Mouse (Mus musculus): ENCODE measurements around the gene Olfr1015. TPM values are rescaled to one million over a fixed set of nuclear protein-coding genes. Genes with fewer than 3 reads are reported as not detected.

Gene Olfr1015
- not detected in 2 replicates for polyA plus RNA-seq (2015; fragmentation: Nextera tagmentation; extraction: Ambion mirVana)

DNA sequence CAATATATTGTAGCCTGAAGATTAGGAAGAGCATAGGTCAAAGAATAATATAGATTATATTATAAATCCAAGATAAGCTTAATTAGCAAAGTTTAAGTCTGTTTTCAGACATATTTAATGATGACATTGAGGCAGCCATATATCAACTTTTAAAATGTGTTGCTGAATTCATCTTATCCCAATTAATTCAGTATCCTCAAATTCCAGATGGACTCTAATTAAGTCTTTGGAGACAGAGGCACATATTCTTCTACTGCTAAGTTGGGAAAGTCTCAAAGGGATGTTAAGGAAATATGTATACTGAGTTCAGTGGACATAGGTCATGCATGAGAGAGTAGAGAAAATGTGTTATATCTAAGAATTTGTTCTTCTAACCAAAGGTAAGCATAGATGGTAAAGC, at the start of gene Olfr1015:
Gene Olfr1015 (plus strand): TSS at position 301 of the 400 bp plus-strand sequence.
- no peaks in the 10 kb centered on the region for H3K27me3 ChIP-seq (replicated peaks)
- no peaks in the 10 kb centered on the region for H3K36me3 ChIP-seq (replicated peaks)
- H3K9ac ChIP-seq = no peak within 1 kb of the TSS
- H3K4me3 ChIP-seq = no peak within 1 kb of the TSS
- H3K4me2 ChIP-seq = no peak within 1 kb of the TSS
- no peak within 1 kb of the TSS for H3K27ac ChIP-seq
- H3K4me1 ChIP-seq = no peaks in the 10 kb centered on the region
- no peak for ATAC-seq (replicated peaks)
- H3K9me3 ChIP-seq = no peaks in the 10 kb centered on the region

DNA sequence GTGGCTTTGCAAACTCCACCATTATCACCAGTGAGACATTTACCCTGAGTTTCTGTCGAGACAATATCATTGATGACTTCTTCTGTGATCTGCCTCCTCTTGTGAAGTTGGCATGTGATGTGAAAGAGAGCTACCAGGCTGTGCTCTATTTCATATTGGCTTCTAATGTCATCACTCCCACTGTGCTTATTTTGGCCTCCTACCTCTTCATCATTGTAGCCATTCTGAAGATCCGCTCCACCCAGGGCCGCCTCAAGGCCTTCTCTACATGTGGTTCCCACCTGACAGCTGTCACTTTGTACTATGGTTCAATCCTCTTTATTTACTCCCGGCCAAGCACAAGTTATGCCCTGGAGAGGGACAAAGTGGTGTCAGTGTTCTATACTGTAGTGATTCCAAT, 28.0 kb upstream of the Olfr1015 start:
- H3K4me2 ChIP-seq = no peak overlapping the region
- no peak overlapping the region for H3K9ac ChIP-seq
- H3K27me3 ChIP-seq (replicated peaks) = no peaks in the 10 kb centered on the region
- H3K27ac ChIP-seq = no peak overlapping the region
- no peaks in the 10 kb centered on the region for H3K36me3 ChIP-seq (replicated peaks)
- no peaks in the 10 kb centered on the region for H3K4me1 ChIP-seq
- 75% methylated on average over 4 of the region's 4 CpGs for WGBS
- no peaks in the 10 kb centered on the region for H3K9me3 ChIP-seq
- H3K4me3 ChIP-seq = no peak overlapping the region
- no peak for ATAC-seq (replicated peaks)

DNA sequence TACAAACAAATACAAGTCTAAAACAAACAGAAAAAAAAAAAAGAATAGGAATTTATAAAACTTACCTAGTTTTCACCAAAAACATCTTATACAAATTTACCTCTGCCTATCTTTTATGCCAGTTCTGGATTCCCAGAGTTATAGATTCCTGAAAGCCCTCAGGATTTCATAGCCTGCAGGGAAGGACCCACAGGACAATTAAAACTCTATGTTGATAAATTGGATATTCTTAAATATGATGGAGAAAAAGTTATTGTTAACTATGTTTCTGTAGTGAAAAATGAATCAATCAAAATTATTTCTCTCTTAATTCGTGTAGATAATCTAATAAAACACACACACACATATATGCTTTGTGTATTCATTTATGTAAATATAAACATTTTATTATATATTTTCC, 19.2 kb upstream of the Olfr1015 start, which contains the start of gene Olfr1012:
Gene Olfr1012 (minus strand): TSS at position 101 of the 400 bp plus-strand sequence.
- 79% methylated on average over 1 of the region's 1 CpGs for WGBS
- no peaks in the 10 kb centered on the region for H3K36me3 ChIP-seq (replicated peaks)
- no peak within 1 kb of the TSS for H3K4me3 ChIP-seq
- no peaks in the 10 kb centered on the region for H3K4me1 ChIP-seq
- H3K9ac ChIP-seq = no peak within 1 kb of the TSS
- no peak within 1 kb of the TSS for H3K4me2 ChIP-seq
- no peaks in the 10 kb centered on the region for H3K9me3 ChIP-seq
- no peak within 1 kb of the TSS for H3K27ac ChIP-seq
- ATAC-seq (replicated peaks) = no peak
- H3K27me3 ChIP-seq (replicated peaks) = no peaks in the 10 kb centered on the region

DNA sequence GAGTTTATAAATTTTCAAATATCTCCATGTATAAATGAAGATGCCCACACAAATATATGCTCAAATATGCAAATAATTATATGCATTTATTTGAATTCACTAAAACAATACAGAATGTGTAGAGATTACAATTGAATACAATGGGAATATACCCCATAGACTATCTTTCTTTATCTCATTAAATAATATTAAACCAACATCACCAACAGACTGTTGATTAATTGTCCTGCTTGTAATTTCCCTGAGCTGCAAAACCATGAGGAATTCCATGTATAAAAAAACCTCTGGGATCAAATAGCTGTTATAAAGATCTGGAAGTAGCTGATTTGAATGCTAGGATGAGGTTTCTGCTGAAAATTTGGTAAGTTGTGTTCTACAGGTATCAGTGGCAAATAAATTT, 15.0 kb upstream of the Olfr1015 start, which contains the start of gene Olfr1013:
Gene Olfr1013 (plus strand): TSS at position 301 of the 400 bp plus-strand sequence.
- no peak within 1 kb of the TSS for H3K4me2 ChIP-seq
- ATAC-seq (replicated peaks) = no peak
- H3K9me3 ChIP-seq = no peaks in the 10 kb centered on the region
- no peak within 1 kb of the TSS for H3K9ac ChIP-seq
- H3K36me3 ChIP-seq (replicated peaks) = no peaks in the 10 kb centered on the region
- H3K4me3 ChIP-seq = no peak within 1 kb of the TSS
- no peaks in the 10 kb centered on the region for H3K27me3 ChIP-seq (replicated peaks)
- no peaks in the 10 kb centered on the region for H3K4me1 ChIP-seq
- no peak within 1 kb of the TSS for H3K27ac ChIP-seq

DNA sequence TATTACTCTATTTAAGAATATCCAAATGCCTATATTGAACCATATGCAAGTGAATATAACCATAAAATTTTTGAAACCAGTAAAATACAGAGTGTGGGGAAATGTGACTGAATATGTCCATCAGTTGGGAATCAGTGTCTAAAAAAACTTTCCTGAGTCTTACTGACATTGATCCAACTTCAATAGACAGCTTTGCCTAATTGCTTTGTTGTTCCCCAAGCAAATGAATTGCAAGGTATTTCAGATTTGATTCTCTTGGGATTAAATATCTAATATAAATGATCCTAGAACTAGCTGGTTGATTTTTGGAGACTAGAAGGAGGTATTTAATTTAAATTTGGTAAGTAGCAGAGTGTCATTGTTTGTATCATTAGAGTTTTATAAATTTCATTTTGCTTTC, 9.4 kb upstream of the Olfr1015 start, which contains the start of gene Olfr1014:
Gene Olfr1014 (plus strand): TSS at position 301 of the 400 bp plus-strand sequence.
- Histone ChIP-seq H3K27me3 (replicated peaks) (no peaks in the 10 kb centered on the region), H3K4me1 (no peaks in the 10 kb centered on the region), H3K4me3 (no peak within 1 kb of the TSS), H3K9me3 (no peaks in the 10 kb centered on the region), H3K27ac (no peak within 1 kb of the TSS), H3K9ac (no peak within 1 kb of the TSS), H3K36me3 (replicated peaks) (no peaks in the 10 kb centered on the region), H3K4me2 (no peak within 1 kb of the TSS)
- no peak for ATAC-seq (replicated peaks)

DNA sequence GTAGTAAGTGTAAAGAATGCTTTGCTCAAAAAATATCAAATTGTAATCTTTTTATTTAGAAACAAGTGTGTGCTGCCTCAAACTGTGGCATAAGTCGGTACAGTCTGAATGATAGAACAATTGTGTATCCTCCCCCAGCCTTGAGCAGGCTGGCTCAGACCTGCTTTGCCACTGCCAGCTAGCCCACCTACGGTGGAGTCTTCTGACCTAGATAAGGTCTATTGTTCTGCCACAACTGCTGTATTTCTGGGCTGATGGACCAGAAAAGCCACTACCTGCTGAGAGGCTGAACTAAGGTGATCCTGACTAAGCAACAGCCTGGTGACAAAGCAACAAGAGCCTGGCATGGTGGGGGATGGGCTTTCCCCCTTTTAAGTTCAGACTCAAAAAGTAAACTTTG, 10.5 kb downstream of the Olfr1015 start:
- Histone ChIP-seq H3K36me3 (replicated peaks) (no peaks in the 10 kb centered on the region), H3K4me3 (no peak overlapping the region), H3K9ac (no peak overlapping the region), H3K27ac (no peak overlapping the region), H3K4me1 (no peaks in the 10 kb centered on the region), H3K4me2 (no peak overlapping the region), H3K27me3 (replicated peaks) (no peaks in the 10 kb centered on the region), H3K9me3 (no peaks in the 10 kb centered on the region)
- peak; percentile 71; the same call in 1 of the 2 replicates for ATAC-seq (replicated peaks)
- 13% methylated on average over 2 of the region's 2 CpGs for WGBS

DNA sequence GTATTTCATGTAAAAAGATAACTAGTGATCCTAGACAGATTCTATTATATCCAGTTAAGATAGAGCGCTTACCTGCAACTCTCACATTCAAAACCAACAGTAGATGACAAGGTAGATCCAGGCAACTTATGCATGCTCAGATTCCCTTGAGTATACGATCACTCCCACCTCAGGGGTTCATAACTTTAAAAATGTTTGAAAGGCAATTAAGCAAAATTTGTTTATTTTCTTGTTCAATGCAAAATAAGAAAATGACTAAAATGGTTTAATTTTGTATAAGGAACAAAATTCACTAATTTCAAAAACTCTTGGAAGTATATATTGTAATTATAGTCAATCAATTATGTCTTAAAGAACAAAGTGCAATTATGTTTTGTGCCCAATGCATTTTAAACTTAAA, 20.6 kb downstream of the Olfr1015 start, which contains the start of gene Olfr1016:
Gene Olfr1016 (minus strand): TSS at position 101 of the 400 bp plus-strand sequence.
- ATAC-seq (replicated peaks) = no peak
- Histone ChIP-seq H3K4me2 (no peak within 1 kb of the TSS), H3K4me1 (no peaks in the 10 kb centered on the region), H3K4me3 (no peak within 1 kb of the TSS), H3K9ac (no peak within 1 kb of the TSS), H3K27ac (no peak within 1 kb of the TSS), H3K36me3 (replicated peaks) (no peaks in the 10 kb centered on the region), H3K27me3 (replicated peaks) (no peaks in the 10 kb centered on the region), H3K9me3 (no peaks in the 10 kb centered on the region)
- 95% methylated on average over 2 of the region's 2 CpGs for WGBS

DNA sequence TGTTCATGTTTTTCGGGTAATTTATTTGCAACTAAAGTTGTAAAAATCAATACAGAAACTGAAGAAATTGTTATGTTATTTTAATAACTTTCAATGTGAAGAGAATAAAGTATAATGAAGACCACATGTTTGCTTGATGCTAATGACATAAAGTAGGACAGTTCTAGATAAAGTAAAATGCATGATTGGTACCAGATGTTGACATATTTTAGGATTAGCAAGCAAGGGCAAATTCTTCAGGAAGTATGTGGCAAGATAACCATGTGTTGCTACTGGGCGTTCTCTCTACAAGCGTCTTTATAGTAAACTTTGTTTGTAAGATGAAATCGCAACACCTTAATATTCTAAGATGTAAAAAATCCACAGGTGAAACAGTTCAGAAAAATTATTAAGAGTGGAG, 22.7 kb downstream of the Olfr1015 start:
- Histone ChIP-seq H3K36me3 (replicated peaks) (no peaks in the 10 kb centered on the region), H3K27me3 (replicated peaks) (no peaks in the 10 kb centered on the region), H3K4me2 (no peak overlapping the region), H3K4me3 (no peak overlapping the region), H3K9me3 (no peaks in the 10 kb centered on the region), H3K4me1 (no peaks in the 10 kb centered on the region), H3K9ac (no peak overlapping the region), H3K27ac (no peak overlapping the region)
- ATAC-seq (replicated peaks) = no peak
- 95% methylated on average over 4 of the region's 4 CpGs for WGBS

DNA sequence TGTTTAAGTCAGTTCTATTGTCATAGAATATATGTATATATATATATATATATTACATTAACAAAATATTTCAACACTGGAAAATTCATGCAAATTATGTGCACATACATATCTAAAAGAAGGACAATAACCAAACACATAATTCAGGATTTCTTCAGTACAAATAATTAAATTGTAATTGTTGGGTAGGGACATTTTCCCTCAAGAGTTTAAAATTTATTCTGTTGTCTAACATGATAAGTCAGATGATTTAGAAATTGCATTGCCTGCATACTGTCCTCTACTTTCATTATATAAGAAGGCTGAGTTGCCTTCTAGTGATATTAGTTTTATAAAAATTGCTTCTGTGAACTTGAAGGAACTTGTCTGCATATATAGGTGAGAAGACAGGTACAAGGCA, 36.4 kb downstream of the Olfr1015 start, which contains the start of gene Olfr1018:
Gene Olfr1018 (plus strand): TSS at position 301 of the 400 bp plus-strand sequence.
- H3K27ac ChIP-seq = no peak within 1 kb of the TSS
- H3K9ac ChIP-seq = no peak within 1 kb of the TSS
- no peaks in the 10 kb centered on the region for H3K36me3 ChIP-seq (replicated peaks)
- no peak within 1 kb of the TSS for H3K4me3 ChIP-seq
- H3K9me3 ChIP-seq = no peaks in the 10 kb centered on the region
- no peak within 1 kb of the TSS for H3K4me2 ChIP-seq
- H3K27me3 ChIP-seq (replicated peaks) = no peaks in the 10 kb centered on the region
- no peaks in the 10 kb centered on the region for H3K4me1 ChIP-seq
- ATAC-seq (replicated peaks) = no peak

Other genes with a start within 250 kb of the Olfr1015 start
- not detected in 2 replicates for gene Olfr996, start 202.8 kb upstream of the Olfr1015 start, polyA plus RNA-seq (2015; fragmentation: Nextera tagmentation; extraction: Ambion mirVana)
- not detected in 2 replicates for gene Olfr998, start 193.1 kb upstream of the Olfr1015 start, polyA plus RNA-seq (2015; fragmentation: Nextera tagmentation; extraction: Ambion mirVana)
- gene Olfr1000, start 170.1 kb upstream of the Olfr1015 start, polyA plus RNA-seq (2015; fragmentation: Nextera tagmentation; extraction: Ambion mirVana) = not detected in 2 replicates
- not detected in 2 replicates for gene Olfr1002, start 131.3 kb upstream of the Olfr1015 start, polyA plus RNA-seq (2015; fragmentation: Nextera tagmentation; extraction: Ambion mirVana)
- not detected in 2 replicates for gene Olfr154, start 117.6 kb upstream of the Olfr1015 start, polyA plus RNA-seq (2015; fragmentation: Nextera tagmentation; extraction: Ambion mirVana)
- gene Olfr1006, start 103.2 kb upstream of the Olfr1015 start, polyA plus RNA-seq (2015; fragmentation: Nextera tagmentation; extraction: Ambion mirVana) = not detected in 2 replicates
- gene Olfr1008, start 92.6 kb upstream of the Olfr1015 start, polyA plus RNA-seq (2015; fragmentation: Nextera tagmentation; extraction: Ambion mirVana) = not detected in 2 replicates
- gene Olfr1009, start 66.6 kb upstream of the Olfr1015 start, polyA plus RNA-seq (2015; fragmentation: Nextera tagmentation; extraction: Ambion mirVana) = not detected in 2 replicates
- not detected in 2 replicates for gene Olfr1012, start 19.3 kb upstream of the Olfr1015 start, polyA plus RNA-seq (2015; fragmentation: Nextera tagmentation; extraction: Ambion mirVana)
- gene Olfr1013, start 14.9 kb upstream of the Olfr1015 start, polyA plus RNA-seq (2015; fragmentation: Nextera tagmentation; extraction: Ambion mirVana) = not detected in 2 replicates
- gene Olfr1014, start 9.3 kb upstream of the Olfr1015 start, polyA plus RNA-seq (2015; fragmentation: Nextera tagmentation; extraction: Ambion mirVana) = not detected in 2 replicates
- gene Olfr1016, start 20.5 kb downstream of the Olfr1015 start, polyA plus RNA-seq (2015; fragmentation: Nextera tagmentation; extraction: Ambion mirVana) = not detected in 2 replicates
- gene Olfr1018, start 36.5 kb downstream of the Olfr1015 start, polyA plus RNA-seq (2015; fragmentation: Nextera tagmentation; extraction: Ambion mirVana) = not detected in 2 replicates
- gene Olfr1019, start 63.5 kb downstream of the Olfr1015 start, polyA plus RNA-seq (2015; fragmentation: Nextera tagmentation; extraction: Ambion mirVana) = not detected in 2 replicates
- not detected in 2 replicates for gene Olfr1020, start 65.0 kb downstream of the Olfr1015 start, polyA plus RNA-seq (2015; fragmentation: Nextera tagmentation; extraction: Ambion mirVana)
- not detected in 2 replicates for gene Olfr1022, start 86.6 kb downstream of the Olfr1015 start, polyA plus RNA-seq (2015; fragmentation: Nextera tagmentation; extraction: Ambion mirVana)
- gene Olfr1023, start 103.6 kb downstream of the Olfr1015 start, polyA plus RNA-seq (2015; fragmentation: Nextera tagmentation; extraction: Ambion mirVana) = not detected in 2 replicates
- gene Olfr1024, start 123.0 kb downstream of the Olfr1015 start, polyA plus RNA-seq (2015; fragmentation: Nextera tagmentation; extraction: Ambion mirVana) = not detected in 2 replicates
- gene Olfr1025-ps1, start 133.2 kb downstream of the Olfr1015 start, polyA plus RNA-seq (2015; fragmentation: Nextera tagmentation; extraction: Ambion mirVana) = not detected in 2 replicates
- not detected in 2 replicates for gene Olfr1026, start 139.5 kb downstream of the Olfr1015 start, polyA plus RNA-seq (2015; fragmentation: Nextera tagmentation; extraction: Ambion mirVana)
- not detected in 2 replicates for gene Olfr1028, start 168.4 kb downstream of the Olfr1015 start, polyA plus RNA-seq (2015; fragmentation: Nextera tagmentation; extraction: Ambion mirVana)
- not detected in 2 replicates for gene Olfr1029, start 191.9 kb downstream of the Olfr1015 start, polyA plus RNA-seq (2015; fragmentation: Nextera tagmentation; extraction: Ambion mirVana)
- gene Olfr1030, start 197.3 kb downstream of the Olfr1015 start, polyA plus RNA-seq (2015; fragmentation: Nextera tagmentation; extraction: Ambion mirVana) = not detected in 2 replicates
- not detected in 2 replicates for gene Olfr1031, start 208.3 kb downstream of the Olfr1015 start, polyA plus RNA-seq (2015; fragmentation: Nextera tagmentation; extraction: Ambion mirVana)
- gene Olfr1032, start 223.5 kb downstream of the Olfr1015 start, polyA plus RNA-seq (2015; fragmentation: Nextera tagmentation; extraction: Ambion mirVana) = not detected in 2 replicates
- gene Olfr1033, start 238.6 kb downstream of the Olfr1015 start, polyA plus RNA-seq (2015; fragmentation: Nextera tagmentation; extraction: Ambion mirVana) = not detected in 2 replicates